Mouse (Mus musculus) kidney, adult 18-20 months (tissue): ENCODE data around the gene Nat14.
"Not testable (repeated sequence)": the region's sequence is repeated elsewhere in the genome, so short reads cannot be mapped to it uniquely, and the experiment has no call there.

Experiments
- DNase-seq: peaks from one replicate; pipeline ENCODE4 v3.0.0; 2021

Gene Nat14

DNA sequence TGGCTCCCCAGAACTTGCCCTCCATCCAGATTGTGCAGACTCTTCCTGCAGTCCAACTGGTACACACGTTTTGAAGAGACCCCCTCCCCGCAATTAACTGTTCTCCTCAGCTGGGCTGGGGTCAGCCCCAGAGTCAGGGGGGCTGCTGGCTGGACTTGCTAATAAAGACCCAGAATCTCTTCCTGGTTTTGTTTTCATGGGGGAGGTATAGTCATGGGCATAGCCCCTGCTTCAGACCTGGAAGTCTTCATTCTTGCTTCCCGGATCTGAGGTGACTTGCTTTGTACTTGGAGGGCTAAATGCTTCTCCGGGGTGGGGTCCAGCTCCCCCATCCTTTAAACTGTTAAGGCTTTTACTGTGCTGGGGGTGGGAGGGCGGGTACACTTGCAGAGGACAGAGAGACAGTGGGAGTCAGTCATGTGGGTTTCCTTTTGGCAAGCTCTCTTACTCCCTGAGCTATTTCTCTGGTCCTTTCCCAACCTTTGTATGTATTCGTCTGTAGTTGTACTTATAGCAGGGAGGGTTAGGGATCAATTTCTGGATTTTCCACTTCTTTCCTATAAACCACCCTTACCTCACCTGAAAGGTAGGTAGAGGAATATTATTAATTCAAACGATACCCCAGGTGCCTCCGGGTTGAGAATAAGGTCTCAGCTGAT, at the start of gene Nat14:
Gene Nat14 (plus strand): TSS at position 205 of the 659 bp plus-strand sequence.
- DNase-seq = no peak

DNA sequence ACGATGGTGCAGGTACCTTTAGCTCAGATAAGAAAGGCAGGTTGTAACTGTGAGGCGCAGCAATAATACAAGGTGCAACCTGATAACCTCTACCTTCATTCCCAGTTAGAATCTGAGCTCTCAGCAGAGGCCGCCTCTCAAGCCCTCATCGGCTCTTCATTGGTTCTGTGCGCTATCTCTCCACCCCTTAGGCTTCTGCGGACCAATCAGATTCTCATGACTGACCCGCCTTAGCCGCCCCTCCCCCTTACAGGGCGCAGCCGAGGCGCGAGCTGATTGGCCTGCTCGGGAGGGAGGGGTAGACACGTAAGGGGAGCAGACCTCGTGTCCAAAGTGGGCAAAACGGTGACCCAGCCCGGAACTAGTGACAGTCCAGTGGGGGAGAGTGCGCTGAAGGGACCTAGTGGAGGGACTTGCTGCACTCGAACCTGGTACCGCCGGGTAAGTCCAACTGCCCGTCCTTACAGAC, 45.0 kb upstream of the Nat14 start, which contains the start of gene Isoc2a:
Gene Isoc2a (plus strand): TSS at position 401 of the 469 bp plus-strand sequence.
- DNase-seq = peak; percentile 88

DNA sequence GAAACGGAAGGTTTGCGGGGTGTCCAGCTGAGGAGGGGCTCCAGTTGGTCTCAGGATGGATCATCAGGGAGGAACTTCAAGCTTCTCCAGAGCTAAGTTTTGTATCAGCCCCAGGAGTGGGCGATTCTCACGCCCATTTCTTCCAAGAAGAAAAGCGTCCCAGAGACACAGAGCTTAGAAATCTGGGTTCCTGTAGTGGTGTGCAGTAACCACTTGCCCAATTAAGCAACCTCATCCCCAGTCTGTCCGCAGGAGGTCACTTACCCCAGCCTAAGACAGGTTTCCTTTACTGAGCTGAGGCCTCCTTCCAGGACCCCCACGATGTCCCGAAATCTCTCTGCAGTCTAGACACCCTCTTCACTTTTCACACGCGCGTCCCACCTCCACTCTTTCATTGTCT, 44.6 kb upstream of the Nat14 start:
- DNase-seq = no peak

DNA sequence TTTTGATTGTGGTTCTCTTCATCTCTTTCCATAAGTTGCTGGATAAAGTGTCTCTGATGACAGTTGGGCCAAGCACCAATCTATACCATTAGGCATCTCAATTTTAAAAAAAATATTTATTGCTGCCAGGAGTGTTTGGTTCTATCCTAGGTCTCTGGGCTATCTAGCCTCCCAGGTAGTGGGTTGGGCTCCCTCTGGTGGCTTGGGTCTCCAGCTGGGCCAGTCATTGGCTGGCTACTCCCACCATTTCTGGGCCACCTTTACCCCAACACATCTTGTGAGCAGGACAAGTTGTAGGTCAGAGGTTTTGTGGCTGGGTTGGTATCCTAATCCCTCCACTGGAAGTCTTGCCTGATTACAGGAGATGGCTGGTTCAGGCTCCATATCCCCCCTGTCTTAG, 43.6 kb upstream of the Nat14 start:
- DNase-seq = peak; percentile 47

- not testable (repeated sequence) for DNase-seq
These were observed 42.8 kb upstream of the Nat14 start for GRCm38 (mm10) chr7:4879036-4879435.

DNA sequence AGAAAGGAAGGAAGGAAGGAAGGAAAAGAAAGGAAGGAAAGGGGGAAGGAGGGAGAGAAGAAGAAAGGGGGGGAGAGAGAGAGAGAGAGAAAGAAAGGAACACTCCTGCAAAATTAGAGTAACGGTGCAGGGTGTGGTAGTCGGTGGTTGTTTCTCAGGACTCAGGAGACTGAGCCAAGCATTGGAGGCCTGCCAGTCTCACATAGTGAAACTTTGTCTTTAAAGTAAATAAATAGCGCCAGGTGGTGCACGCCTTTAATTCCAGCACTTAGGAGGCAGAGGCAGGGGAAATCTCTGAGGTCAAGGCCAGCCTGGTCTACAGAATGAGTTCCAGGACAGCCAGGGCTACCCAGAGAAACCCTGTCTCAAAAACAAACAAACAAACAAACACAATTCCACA, 35.1 kb upstream of the Nat14 start:
- no peak for DNase-seq

DNA sequence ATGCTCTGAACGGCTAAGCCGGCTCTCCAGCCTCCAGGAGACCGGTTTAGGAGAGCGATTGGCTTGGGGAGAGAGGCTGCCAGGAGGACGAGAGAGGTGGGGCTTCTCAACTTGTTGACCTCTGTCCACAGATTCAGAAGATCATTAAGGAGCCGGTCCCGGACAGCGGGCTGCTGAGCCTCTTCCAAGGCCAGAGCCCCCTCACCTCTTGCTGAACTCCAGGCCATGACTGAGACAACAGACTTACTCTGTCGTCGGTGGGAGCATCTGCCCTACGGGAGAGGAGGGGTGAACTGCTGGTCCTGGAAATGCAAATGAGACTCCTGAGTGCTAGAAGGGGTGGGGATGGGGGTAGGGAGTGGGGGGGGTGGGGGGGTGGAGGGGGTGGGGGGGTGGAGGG, 26.6 kb upstream of the Nat14 start:
- DNase-seq = no peak

- no peak for DNase-seq
These were observed 22.8 kb upstream of the Nat14 start for GRCm38 (mm10) chr7:4898851-4899648.

GRCm38 (mm10) chr7:4899649-4900522, 21.9 kb upstream of the Nat14 start:
- no peak for DNase-seq

- no peak for DNase-seq
These were observed 21.3 kb upstream of the Nat14 start for GRCm38 (mm10) chr7:4900523-4900851.

GRCm38 (mm10) chr7:4901171-4901570, 20.7 kb upstream of the Nat14 start:
- DNase-seq = no peak

- DNase-seq = no peak
These were observed 19.4 kb upstream of the Nat14 start for GRCm38 (mm10) chr7:4902404-4902803.

GRCm38 (mm10) chr7:4906466-4906950, 15.3 kb upstream of the Nat14 start, which contains the start of gene Gm36210:
Gene Gm36210 (minus strand): TSS chr7:4906516.
- no peak for DNase-seq

GRCm38 (mm10) chr7:4911561-4911960, 10.3 kb upstream of the Nat14 start:
- peak; percentile 66 for DNase-seq

DNA sequence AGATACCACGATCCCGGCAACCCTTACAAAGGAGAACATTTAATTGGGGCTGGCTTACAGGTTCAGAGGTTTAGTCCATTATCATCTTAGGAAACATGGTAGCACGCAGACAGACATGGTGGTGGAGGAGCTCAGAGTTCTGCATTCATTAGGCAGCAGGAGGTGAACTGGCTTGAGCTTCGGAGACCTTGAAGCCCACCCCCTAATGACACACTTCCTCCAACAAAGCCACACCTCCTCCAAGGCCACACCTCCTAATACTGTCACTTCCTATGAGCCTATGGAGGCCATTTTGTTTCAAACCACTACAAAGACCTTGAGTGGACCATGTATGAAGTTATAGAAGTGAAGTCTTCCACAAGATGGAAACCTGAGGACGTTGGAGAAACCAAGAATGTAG, 9.6 kb upstream of the Nat14 start:
- DNase-seq = no peak

- DNase-seq = peak; percentile 98
These were observed 6.7 kb upstream of the Nat14 start, which contains the start of gene Zfp628 for GRCm38 (mm10) chr7:4915007-4915665. Gene Zfp628 (plus strand): TSS chr7:4915217.

DNA sequence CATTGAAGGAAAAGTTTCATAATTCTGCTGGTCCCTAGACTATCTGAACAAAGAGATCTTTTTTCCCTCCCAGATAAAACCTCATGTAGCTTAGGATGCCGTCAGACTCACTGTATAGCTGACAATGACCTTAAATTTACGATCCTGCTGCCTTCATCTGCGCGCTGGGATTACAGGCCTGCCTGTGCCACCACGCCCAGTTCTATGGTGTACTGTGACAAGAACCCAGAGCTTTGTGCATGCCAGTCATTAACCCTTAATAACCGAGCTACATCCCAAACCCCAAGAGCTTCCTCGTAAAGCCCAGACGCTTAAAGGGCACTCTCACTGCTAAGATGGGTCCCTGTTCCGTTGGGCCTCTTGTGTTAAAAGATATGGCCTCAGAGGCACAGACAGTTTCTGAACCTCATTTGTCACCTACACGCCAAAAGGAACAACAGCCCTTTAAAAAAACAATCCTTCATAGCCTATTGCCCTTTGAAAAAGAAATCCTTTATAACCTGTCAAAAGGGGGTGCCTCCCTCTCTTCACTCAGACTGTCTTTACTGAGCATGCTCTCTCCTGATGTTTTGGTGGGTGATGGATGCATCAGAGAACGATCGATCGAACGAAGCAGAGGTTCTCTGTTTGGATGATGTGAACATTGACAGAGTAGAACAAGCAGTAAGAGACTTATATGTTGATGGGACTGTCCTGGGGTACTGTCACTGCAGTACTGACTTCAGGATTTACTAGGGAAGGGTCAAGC, 6.0 kb upstream of the Nat14 start:
- DNase-seq = peak; percentile 35

DNA sequence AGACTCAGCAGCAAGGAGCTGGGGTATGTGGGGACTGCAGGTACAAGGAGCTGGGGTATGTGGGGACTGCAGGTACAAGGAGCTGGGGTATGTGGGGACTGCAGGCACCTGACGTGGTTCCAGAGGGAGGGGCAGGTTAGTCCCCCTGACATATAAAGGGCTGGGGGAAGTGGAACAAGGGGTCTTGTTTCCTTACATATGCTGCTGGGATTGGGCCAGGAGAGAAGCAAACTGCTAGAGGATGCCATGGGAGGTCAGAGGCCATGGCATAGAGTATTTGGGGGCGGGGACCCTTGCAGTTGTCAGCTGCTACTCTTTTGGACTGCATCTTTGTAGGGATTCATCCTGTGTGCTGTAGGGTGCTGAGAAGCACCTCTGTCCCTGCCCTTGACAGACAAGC, 4.3 kb upstream of the Nat14 start:
- DNase-seq = no peak

GRCm38 (mm10) chr7:4918681-4919080, 3.1 kb upstream of the Nat14 start:
- DNase-seq = no peak

DNA sequence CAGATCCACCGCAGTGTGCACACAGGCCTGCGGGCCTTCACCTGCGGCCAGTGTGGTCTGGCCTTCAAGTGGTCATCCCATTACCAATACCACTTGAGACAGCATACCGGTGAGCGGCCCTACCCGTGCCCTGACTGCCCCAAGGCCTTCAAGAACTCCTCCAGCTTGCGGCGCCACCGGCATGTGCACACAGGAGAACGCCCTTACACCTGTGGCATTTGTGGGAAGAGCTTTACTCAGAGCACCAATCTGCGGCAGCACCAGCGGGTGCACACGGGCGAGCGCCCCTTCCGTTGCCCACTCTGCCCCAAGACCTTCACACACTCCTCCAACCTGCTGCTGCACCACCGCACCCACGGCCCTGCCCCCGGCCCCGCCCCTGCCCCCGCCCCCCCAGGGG, 2.7 kb upstream of the Nat14 start:
- DNase-seq = no peak

- no peak for DNase-seq
These were observed 1.9 kb upstream of the Nat14 start for GRCm38 (mm10) chr7:4919971-4920370.

DNA sequence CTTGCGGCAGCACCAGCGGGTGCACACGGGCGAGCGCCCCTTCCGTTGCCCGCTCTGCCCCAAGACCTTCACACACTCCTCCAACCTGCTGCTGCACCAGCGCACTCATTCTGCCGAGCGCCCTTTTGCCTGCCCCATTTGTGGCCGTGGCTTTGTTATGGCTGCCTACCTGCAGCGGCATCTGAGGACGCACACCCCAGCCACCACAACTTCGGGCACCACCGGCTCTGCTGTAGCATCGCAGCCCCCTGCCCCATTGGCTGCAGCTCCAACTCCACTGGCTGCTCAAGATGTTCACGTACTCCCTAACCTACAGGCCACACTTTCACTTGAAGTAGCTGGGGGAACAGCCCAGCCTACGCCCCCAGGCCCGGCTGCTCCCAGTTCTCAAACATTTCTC, 1.3 kb upstream of the Nat14 start:
- no peak for DNase-seq
